Mouse (Mus musculus) MEL (cell line): Measurements from ENCODE around the gene Tgoln1. TPM values are rescaled to one million over a fixed set of nuclear protein-coding genes. Genes with fewer than 3 reads are reported as not detected.

Source experiments
- DNase-seq: peaks from one replicate; pipeline ENCODE4 v3.0.0; 2011; ENCODE audit warnings: low read depth, low spot score
- H3K27ac ChIP-seq: 2 replicates; pipeline ENCODE4 v1.5.1; 2012; ENCODE audit warnings: low read depth, mild to moderate bottlenecking, control low read depth, low read length, moderate library complexity; ENCODE audit not compliant: control insufficient read depth
- H3K27me3 ChIP-seq, 2 experiments: fragments of 150-350 bp in 1 of 2; sonication (generic) in 1 of 2; 2 replicates each; pipeline ENCODE4 v1.6.1; 2012; ENCODE audit warnings: low read length in 2 of 2, mild to moderate bottlenecking in 2 of 2, improper control_type of control experiment in 1 of 2, moderate library complexity in 1 of 2; ENCODE audit not compliant: insufficient read depth in 2 of 2, control insufficient read depth in 1 of 2
- H3K36me3 ChIP-seq, 2 experiments: 2 replicates each; pipeline ENCODE4 v1.6.1; 2012 to 2014; ENCODE audit warnings: low read length in 2 of 2, improper control_type of control experiment in 1 of 2, inconsistent platforms in 1 of 2, mild to moderate bottlenecking in 1 of 2; ENCODE audit not compliant: insufficient read depth in 2 of 2, control insufficient read depth in 1 of 2
- H3K4me1 ChIP-seq, 2 experiments: fragments of 150-350 bp in 1 of 2; sonication (generic) in 1 of 2; 2 replicates each; pipeline ENCODE4 v1.6.1; 2012; ENCODE audit warnings: low read length in 2 of 2, improper control_type of control experiment in 1 of 2, mild to moderate bottlenecking in 1 of 2; ENCODE audit not compliant: insufficient read depth in 2 of 2, control insufficient read depth in 1 of 2
- H3K4me3 ChIP-seq, 2 experiments: fragments of 150-350 bp in 1 of 2; sonication (generic) in 1 of 2; 2 replicates each; pipeline ENCODE4 v1.5.1; 2012; ENCODE audit warnings: low read depth in 2 of 2, low read length in 2 of 2, mild to moderate bottlenecking in 2 of 2, moderate library complexity in 2 of 2, control low read depth in 1 of 2, improper control_type of control experiment in 1 of 2; ENCODE audit not compliant: control insufficient read depth in 1 of 2, insufficient read depth in 1 of 2
- H3K79me2 ChIP-seq: 2 replicates; pipeline ENCODE4 v1.6.1; 2012; ENCODE audit warnings: mild to moderate bottlenecking, low read length, moderate library complexity; ENCODE audit not compliant: control insufficient read depth, poor library complexity, insufficient read depth
- H3K9ac ChIP-seq: 2 replicates; pipeline ENCODE4 v1.6.1; 2012; ENCODE audit warnings: low read depth, mild to moderate bottlenecking, control low read depth, low read length, moderate library complexity; ENCODE audit not compliant: control insufficient read depth, poor library complexity, severe bottlenecking
- H3K9me3 ChIP-seq: fragments of 150-350 bp; sonication (generic); replicated peaks from 2 replicates; pipeline ENCODE4 v1.6.1; 2012; ENCODE audit warnings: mild to moderate bottlenecking, low read length, improper control_type of control experiment, moderate library complexity; ENCODE audit not compliant: insufficient read depth
- BHLHE40 ChIP-seq: IDR thresholded peaks from 2 replicates; pipeline ENCODE4 v1.6.1; 2012; ENCODE audit warnings: low read depth, mild to moderate bottlenecking, inconsistent platforms, low read length, improper control_type of control experiment, borderline replicate concordance
- CHD2 ChIP-seq: IDR thresholded peaks from 2 replicates; pipeline ENCODE4 v1.6.1; 2011; ENCODE audit warnings: low read length, improper control_type of control experiment
- CTCF ChIP-seq, 3 experiments: IDR thresholded peaks in 2 of 3; conservative IDR thresholded peaks in 1 of 3; 2 replicates each; pipeline ENCODE4 v1.5.1; 2011 to 2012; ENCODE audit warnings: low read length in 3 of 3, low read depth in 2 of 3, mild to moderate bottlenecking in 2 of 3, improper control_type of control experiment in 1 of 3, inconsistent platforms in 1 of 3, mixed read lengths in 1 of 3, moderate library complexity in 1 of 3; ENCODE audit not compliant: control insufficient read depth in 1 of 3, insufficient read depth in 1 of 3, poor library complexity in 1 of 3, severe bottlenecking in 1 of 3
- E2F4 ChIP-seq: IDR thresholded peaks from 2 replicates; pipeline ENCODE4 v1.6.1; 2011; ENCODE audit warnings: low read depth, low read length, improper control_type of control experiment, borderline replicate concordance
- ELF1 ChIP-seq: IDR thresholded peaks from 2 replicates; pipeline ENCODE4 v1.6.1; 2014; ENCODE audit warnings: low read depth, mild to moderate bottlenecking, inconsistent platforms, low read length, improper control_type of control experiment, moderate library complexity
- EP300 ChIP-seq, 2 experiments: IDR thresholded peaks; 2 replicates each; pipeline ENCODE4 v1.6.1; 2011; ENCODE audit warnings: improper control_type of control experiment in 2 of 2, low read length in 2 of 2, low read depth in 1 of 2, mild to moderate bottlenecking in 1 of 2
- ETS1 ChIP-seq: IDR thresholded peaks from 2 replicates; pipeline ENCODE4 v1.6.1; 2012; ENCODE audit warnings: low read depth, mild to moderate bottlenecking, inconsistent platforms, low read length, improper control_type of control experiment, moderate library complexity
- GABPA ChIP-seq: IDR thresholded peaks from 2 replicates; pipeline ENCODE4 v1.6.1; 2012; ENCODE audit warnings: low read depth, mild to moderate bottlenecking, inconsistent platforms, low read length, improper control_type of control experiment, moderate library complexity
- GATA1 ChIP-seq: IDR thresholded peaks from 2 replicates; pipeline ENCODE4 v1.6.1; 2011; ENCODE audit warnings: low read depth, low read length, improper control_type of control experiment
- HCFC1 ChIP-seq: IDR thresholded peaks from 2 replicates; pipeline ENCODE4 v1.6.1; 2012; ENCODE audit warnings: low read depth, mild to moderate bottlenecking, inconsistent platforms, low read length, improper control_type of control experiment, moderate library complexity
- JUND ChIP-seq: IDR thresholded peaks from 2 replicates; pipeline ENCODE4 v1.6.1; 2011; ENCODE audit warnings: low read depth, mild to moderate bottlenecking, improper control_type of control experiment, low read length
- MAFK ChIP-seq: IDR thresholded peaks from 2 replicates; pipeline ENCODE4 v1.6.1; 2011; ENCODE audit warnings: low read depth, mild to moderate bottlenecking, low read length, improper control_type of control experiment, borderline replicate concordance
- MAZ ChIP-seq: IDR thresholded peaks from 2 replicates; pipeline ENCODE4 v1.6.1; 2012; ENCODE audit warnings: low read depth, mild to moderate bottlenecking, inconsistent platforms, low read length, improper control_type of control experiment
- MYB ChIP-seq: IDR thresholded peaks from 2 replicates; pipeline ENCODE4 v1.6.1; 2011; ENCODE audit warnings: mild to moderate bottlenecking, low read depth, low read length, improper control_type of control experiment
- MYC ChIP-seq: IDR thresholded peaks from 2 replicates; pipeline ENCODE4 v1.6.1; 2011; ENCODE audit warnings: low read depth, mild to moderate bottlenecking, low read length, improper control_type of control experiment, moderate library complexity
- NRF1 ChIP-seq: IDR thresholded peaks from 2 replicates; pipeline ENCODE4 v1.6.1; 2014; ENCODE audit warnings: low read depth, mild to moderate bottlenecking, inconsistent platforms, low read length, improper control_type of control experiment, moderate library complexity; ENCODE audit not compliant: poor library complexity, insufficient read depth, severe bottlenecking
- POLR2A ChIP-seq, 2 experiments: IDR thresholded peaks; 2 replicates each; pipeline ENCODE4 v1.6.1; 2011 to 2012; ENCODE audit warnings: low read length in 2 of 2, mild to moderate bottlenecking in 2 of 2, control low read depth in 1 of 2, improper control_type of control experiment in 1 of 2, low read depth in 1 of 2, moderate library complexity in 1 of 2; ENCODE audit not compliant: control insufficient read depth in 1 of 2, insufficient read depth in 1 of 2, poor library complexity in 1 of 2
- RAD21 ChIP-seq: IDR thresholded peaks from 2 replicates; pipeline ENCODE4 v1.6.1; 2011; ENCODE audit warnings: mild to moderate bottlenecking, low read depth, low read length, improper control_type of control experiment
- SMC3 ChIP-seq: IDR thresholded peaks from 2 replicates; pipeline ENCODE4 v1.6.1; 2011; ENCODE audit warnings: low read depth, low read length, improper control_type of control experiment
- TAL1 ChIP-seq: IDR thresholded peaks from 2 replicates; pipeline ENCODE4 v1.6.1; 2012; ENCODE audit warnings: mild to moderate bottlenecking, inconsistent platforms, low read length, moderate library complexity, mixed read lengths
- TBP ChIP-seq: IDR thresholded peaks from 2 replicates; pipeline ENCODE4 v1.8.0; 2011; ENCODE audit warnings: low read depth, low read length, improper control_type of control experiment
- TCF12 ChIP-seq: IDR thresholded peaks from 2 replicates; pipeline ENCODE4 v1.6.1; 2014; ENCODE audit warnings: low read depth, mild to moderate bottlenecking, inconsistent platforms, low read length, improper control_type of control experiment, moderate library complexity
- UBTF ChIP-seq: IDR thresholded peaks from 2 replicates; pipeline ENCODE4 v1.6.1; 2012; ENCODE audit warnings: low read depth, mild to moderate bottlenecking, inconsistent platforms, low read length, improper control_type of control experiment, moderate library complexity, borderline replicate concordance; ENCODE audit not compliant: insufficient read depth
- ZC3H11A ChIP-seq: IDR thresholded peaks from 2 replicates; pipeline ENCODE4 v1.6.1; 2012; ENCODE audit warnings: low read depth, mild to moderate bottlenecking, inconsistent platforms, low read length, improper control_type of control experiment
- polyA plus RNA-seq, 2 experiments: library from polyadenylated mRNA; stranded (reverse) in 1 of 2; unstranded in 1 of 2; fragments of >175 nt in 1 of 2; fragments of >200 nt in 1 of 2; gene quantifications; 2 replicates each; pipeline versions ENCODE4 v1.2.1 to v1.2.4; 2012; ENCODE audit warnings: low replicate concordance in 2 of 2, low read depth in 1 of 2; ENCODE audit not compliant: insufficient read length in 2 of 2, insufficient read depth in 1 of 2, missing spikeins in 1 of 2
- total RNA-seq: library from RNA; depleted of rRNA; stranded (reverse); fragments of 300-350 nt; gene quantifications from 2 replicates; pipeline ENCODE4 v1.2.3, GENCODE M21; 2012

The Tgoln1 gene
- total and polyA plus RNA-seq, 3 experiments: 20.6 to 106 (median 23.9) TPM

DNA sequence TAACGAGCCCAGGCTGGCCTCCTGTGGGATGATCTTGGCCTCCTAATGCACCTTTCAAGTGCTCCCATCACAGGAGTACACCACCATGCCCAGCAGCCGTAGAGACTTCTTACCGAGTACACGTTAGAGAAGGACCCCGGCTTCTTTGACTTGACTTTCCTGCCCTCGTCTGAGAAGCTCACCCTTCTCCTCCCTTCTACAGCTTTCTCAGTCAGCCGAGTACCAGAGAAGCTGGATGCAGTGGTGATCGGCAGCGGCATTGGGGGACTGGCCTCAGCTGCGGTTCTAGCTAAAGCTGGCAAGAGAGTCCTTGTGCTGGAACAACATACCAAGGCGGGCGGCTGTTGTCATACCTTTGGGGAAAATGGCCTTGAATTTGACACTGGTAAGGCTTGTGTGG, 16.0 kb downstream of the Tgoln1 start:
- Histone ChIP-seq H3K27me3 (no peaks in the 10 kb centered on the region), H3K36me3 (peaks cover 0 to 9% of the 10 kb centered on the region in 2 experiments; a peak in 3 of 4 replicates), H3K9ac (no peak overlapping the region), H3K4me1 (peaks cover 8 to 15% of the 10 kb centered on the region in 2 experiments), H3K9me3 (no peaks in the 10 kb centered on the region), H3K4me3 (no peak overlapping the region), H3K79me2 (peaks cover 5% of the 10 kb centered on the region), H3K27ac (no peak overlapping the region)
- TF ChIP-seq ETS1 (no peak), GABPA (no peak), HCFC1 (no peak), ZC3H11A (no peak), SMC3 (no peak), MYB (no peak), E2F4 (no peak), BHLHE40 (no peak), TAL1 (no peak), JUND (no peak), CHD2 (no peak), TBP (no peak), ELF1 (no peak), GATA1 (no peak), MAFK (no peak), POLR2A (IDR thresholded peaks at IDR 0.05; ENCODE audit: control insufficient read depth in 1 of 2, insufficient read depth in 1 of 2, low read depth in 1 of 2, low read length in 2 of 2, poor library complexity in 1 of 2) (no peak), MYC (no peak)
- no peak for DNase-seq

DNA sequence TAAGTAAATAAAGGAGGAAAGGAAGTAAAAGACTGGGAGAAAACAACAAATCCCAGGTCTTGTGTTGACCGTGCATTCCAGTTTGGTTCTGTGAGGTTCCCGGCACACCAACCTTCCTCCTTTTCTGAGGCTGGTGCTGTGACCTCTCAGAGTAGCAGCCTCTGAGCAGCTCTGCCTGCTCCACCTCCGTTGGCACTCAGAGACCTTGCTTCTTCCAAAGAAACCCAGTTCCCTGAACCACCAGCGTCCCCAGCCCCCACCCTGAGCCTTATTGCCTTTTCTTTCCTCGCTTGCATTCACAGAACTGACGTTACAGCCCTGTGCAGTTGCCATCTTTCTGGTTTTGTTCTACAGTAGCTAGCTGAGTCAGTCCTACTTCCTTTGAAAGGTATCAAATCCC, 16.6 kb downstream of the Tgoln1 start:
- H3K27ac ChIP-seq: no peak overlapping the region
- no peak overlapping the region for H3K4me3 ChIP-seq
- H3K9ac ChIP-seq: no peak overlapping the region
- H3K27me3 ChIP-seq: no peaks in the 10 kb centered on the region
- H3K36me3 ChIP-seq: peaks cover 0 to 9% of the 10 kb centered on the region in 2 experiments; a peak in 3 of 4 replicates
- H3K79me2 ChIP-seq: peaks cover 5% of the 10 kb centered on the region
- H3K4me1 ChIP-seq: peaks cover 8 to 15% of the 10 kb centered on the region in 2 experiments
- DNase-seq: no peak
- TF ChIP-seq NRF1 (no peak), MAZ (no peak), TCF12 (no peak), UBTF (no peak), POLR2A (IDR thresholded peaks at IDR 0.05; ENCODE audit: control insufficient read depth in 1 of 2, insufficient read depth in 1 of 2, low read depth in 1 of 2, low read length in 2 of 2, poor library complexity in 1 of 2) (no peak), RAD21 (no peak), CTCF (IDR thresholded peaks at IDR 0.05 in 2 of 3, conservative IDR thresholded peaks at IDR 0.05 in 1 of 3; ENCODE audit: control insufficient read depth in 1 of 3, insufficient read depth in 1 of 3, low read depth in 2 of 3, low read length in 3 of 3, poor library complexity in 1 of 3, severe bottlenecking in 1 of 3) (no peak), EP300 (IDR thresholded peaks at IDR 0.05; ENCODE audit: low read depth in 1 of 2, low read length in 2 of 2) (no peak)
- no peaks in the 10 kb centered on the region for H3K9me3 ChIP-seq
